Mouse (Mus musculus): Measurements from ENCODE around the gene Cep295. TPM values are rescaled to one million over a fixed set of nuclear protein-coding genes. Genes with fewer than 3 reads are reported as not detected.
"Not testable (repeated sequence)": the region's sequence is repeated elsewhere in the genome, so short reads cannot be mapped to it uniquely, and the experiment has no call there.

The Cep295 gene
- polyA plus RNA-seq, 1 experiment from 2014 or later, result 16.1 TPM

DNA sequence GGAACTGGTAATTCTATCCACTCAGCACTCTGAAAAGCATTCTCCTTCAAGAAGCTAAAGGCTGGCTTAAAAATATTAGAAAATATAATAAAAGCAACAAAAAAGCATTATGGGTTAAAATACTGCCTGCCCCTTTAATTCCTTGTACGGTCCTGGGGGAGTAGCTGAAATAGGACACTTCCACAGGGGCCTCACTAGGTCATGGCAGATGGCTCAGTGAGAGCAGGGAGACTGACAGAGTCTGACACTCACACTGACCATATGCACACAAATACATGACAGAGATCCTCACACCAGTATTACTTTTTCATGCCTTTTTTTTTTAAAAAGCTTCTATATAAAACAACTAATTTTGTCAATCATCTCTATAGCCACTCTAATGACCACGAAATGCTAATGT, 7.7 kb downstream of the Cep295 start:
- Histone ChIP-seq H3K27me3 (ENCODE audit: control insufficient read depth, insufficient read depth, low read length) (no peaks in the 10 kb centered on the region), H3K4me3 (replicated peaks; ENCODE audit: low read length) (no peak overlapping the region), H3K9me3 (ENCODE audit: control insufficient read depth, low read length) (no peaks in the 10 kb centered on the region), H3K36me3 (replicated peaks; ENCODE audit: control insufficient read depth, insufficient read depth) (peaks cover 79% of the 10 kb centered on the region), H3K9ac (no peak overlapping the region), H3K27ac (no peak overlapping the region), H3K4me1 (replicated peaks; ENCODE audit: control insufficient read depth, insufficient read depth, low read length) (no peaks in the 10 kb centered on the region), H3K4me2 (replicated peaks) (no peak overlapping the region)
- ATAC-seq (ENCODE audit: low FRiP score), result no peak
- DNase-seq (ENCODE audit: low spot score), result no peak
- WGBS, result 78% methylated on average over 2 of the region's 2 CpGs

- Histone ChIP-seq H3K9me3 (ENCODE audit: control insufficient read depth, low read length) (no peaks in the 10 kb centered on the region), H3K4me1 (replicated peaks; ENCODE audit: control insufficient read depth, insufficient read depth, low read length) (no peaks in the 10 kb centered on the region), H3K27me3 (ENCODE audit: control insufficient read depth, insufficient read depth, low read length) (no peaks in the 10 kb centered on the region), H3K27ac (no peak overlapping the region), H3K9ac (no peak overlapping the region), H3K36me3 (replicated peaks; ENCODE audit: control insufficient read depth, insufficient read depth) (peaks cover 90% of the 10 kb centered on the region), H3K4me2 (replicated peaks) (no peak overlapping the region), H3K4me3 (replicated peaks; ENCODE audit: low read length) (no peak overlapping the region)
- DNase-seq (ENCODE audit: low spot score), result no peak
- WGBS, result 92% methylated on average over 4 of the region's 4 CpGs
- ATAC-seq (ENCODE audit: low FRiP score), result no peak
These were observed 19.8 kb downstream of the Cep295 start for GRCm38 (mm10) chr9:15337776-15338175.

GRCm38 (mm10) chr9:15318170-15318742, 39.3 kb downstream of the Cep295 start:
- H3K9ac ChIP-seq, result no peak overlapping the region
- peaks cover 75% of the 10 kb centered on the region for H3K36me3 ChIP-seq (replicated peaks; ENCODE audit: control insufficient read depth, insufficient read depth)
- no peaks in the 10 kb centered on the region for H3K9me3 ChIP-seq (ENCODE audit: control insufficient read depth, low read length)
- DNase-seq (ENCODE audit: low spot score), result no peak
- 83% methylated on average over 2 of the region's 2 CpGs for WGBS
- H3K4me1 ChIP-seq (replicated peaks; ENCODE audit: control insufficient read depth, insufficient read depth, low read length), result no peaks in the 10 kb centered on the region
- ATAC-seq (ENCODE audit: low FRiP score), result no peak
- no peaks in the 10 kb centered on the region for H3K27me3 ChIP-seq (ENCODE audit: control insufficient read depth, insufficient read depth, low read length)
- H3K27ac ChIP-seq, result no peak overlapping the region
- H3K4me2 ChIP-seq (replicated peaks), result no peak overlapping the region
- H3K4me3 ChIP-seq (replicated peaks; ENCODE audit: low read length), result no peak overlapping the region

DNA sequence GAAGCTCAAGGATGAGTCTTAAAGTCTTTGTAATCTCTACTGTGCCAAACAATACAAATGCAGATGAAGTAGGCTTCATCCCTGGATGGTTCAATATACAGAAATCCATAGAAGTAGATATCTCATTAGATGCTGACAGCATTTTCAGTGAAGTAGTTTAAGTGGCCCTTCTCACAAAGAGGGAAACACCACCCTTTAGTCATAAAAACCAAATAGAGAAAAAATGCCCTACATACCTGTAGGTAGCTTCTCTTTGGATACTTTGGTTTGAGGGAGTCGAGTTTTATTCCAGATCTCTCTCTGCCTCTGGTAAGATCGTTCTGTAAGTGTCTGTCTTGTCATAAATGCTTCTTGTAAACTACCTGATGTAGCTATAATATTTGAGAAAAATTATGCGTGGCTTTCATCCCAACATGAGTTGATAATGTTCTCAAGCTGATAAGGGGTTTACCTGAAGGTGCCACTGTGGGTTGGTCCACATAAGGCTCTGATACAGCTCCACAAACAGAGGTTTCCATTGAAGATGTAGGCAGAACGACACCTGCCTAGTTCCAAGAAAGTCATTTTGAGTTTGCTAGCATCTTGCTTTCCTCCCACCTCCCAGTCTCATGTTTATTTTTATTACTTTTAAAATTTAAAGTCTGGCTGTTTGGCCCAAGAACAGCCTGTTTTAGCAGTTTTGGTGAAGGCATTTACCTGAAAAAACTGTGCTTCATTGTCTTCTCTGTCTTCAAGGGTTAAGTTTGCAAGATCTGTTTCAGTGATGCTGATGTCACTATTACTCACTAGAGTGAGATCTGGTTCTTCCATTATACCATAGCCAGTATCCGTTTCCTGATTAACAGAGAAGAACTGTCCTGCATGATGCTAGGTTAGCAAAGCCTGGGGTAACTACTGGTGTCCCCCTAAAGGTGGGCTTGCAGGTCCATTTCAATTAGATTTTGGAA, 40.1 kb downstream of the Cep295 start:
- Histone ChIP-seq H3K9me3 (ENCODE audit: control insufficient read depth, low read length) (no peaks in the 10 kb centered on the region), H3K9ac (no peak overlapping the region), H3K4me1 (replicated peaks; ENCODE audit: control insufficient read depth, insufficient read depth, low read length) (no peaks in the 10 kb centered on the region), H3K27me3 (ENCODE audit: control insufficient read depth, insufficient read depth, low read length) (no peaks in the 10 kb centered on the region), H3K36me3 (replicated peaks; ENCODE audit: control insufficient read depth, insufficient read depth) (peaks cover 76% of the 10 kb centered on the region), H3K4me3 (replicated peaks; ENCODE audit: low read length) (no peak overlapping the region), H3K27ac (no peak overlapping the region), H3K4me2 (replicated peaks) (no peak overlapping the region)
- ATAC-seq (ENCODE audit: low FRiP score) (no peak), DNase-seq (ENCODE audit: low spot score) (no peak)
- 64% methylated on average over 5 of the region's 5 CpGs for WGBS

- not testable (repeated sequence) for H3K4me1 ChIP-seq (replicated peaks; ENCODE audit: control insufficient read depth, insufficient read depth, low read length); H3K4me3 ChIP-seq (replicated peaks; ENCODE audit: low read length); H3K9ac ChIP-seq; H3K27ac ChIP-seq; H3K9me3 ChIP-seq (ENCODE audit: control insufficient read depth, low read length); H3K4me2 ChIP-seq (replicated peaks); DNase-seq (ENCODE audit: low spot score); H3K27me3 ChIP-seq (ENCODE audit: control insufficient read depth, insufficient read depth, low read length); ATAC-seq (ENCODE audit: low FRiP score)
- H3K36me3 ChIP-seq (replicated peaks; ENCODE audit: control insufficient read depth, insufficient read depth), result peaks cover 76% of the 10 kb centered on the region
- WGBS, result 100% methylated on average over 1 of the region's 2 CpGs
These were observed 41.3 kb downstream of the Cep295 start for GRCm38 (mm10) chr9:15316296-15316695.

GRCm38 (mm10) chr9:15314619-15315018, 43.0 kb downstream of the Cep295 start:
- no peak overlapping the region for H3K9ac ChIP-seq
- no peak overlapping the region for H3K4me2 ChIP-seq (replicated peaks)
- no peaks in the 10 kb centered on the region for H3K27me3 ChIP-seq (ENCODE audit: control insufficient read depth, insufficient read depth, low read length)
- no peak overlapping the region for H3K27ac ChIP-seq
- H3K36me3 ChIP-seq (replicated peaks; ENCODE audit: control insufficient read depth, insufficient read depth), result peaks cover 82% of the 10 kb centered on the region
- H3K9me3 ChIP-seq (ENCODE audit: control insufficient read depth, low read length), result no peaks in the 10 kb centered on the region
- no peak for DNase-seq (ENCODE audit: low spot score)
- H3K4me1 ChIP-seq (replicated peaks; ENCODE audit: control insufficient read depth, insufficient read depth, low read length), result no peaks in the 10 kb centered on the region; the same call in 1 of the 2 replicates
- no peak for ATAC-seq (ENCODE audit: low FRiP score)
- H3K4me3 ChIP-seq (replicated peaks; ENCODE audit: low read length), result no peak overlapping the region
- 98% methylated on average over 1 of the region's 1 CpGs for WGBS

- H3K27me3 ChIP-seq (ENCODE audit: control insufficient read depth, insufficient read depth, low read length), result no peaks in the 10 kb centered on the region
- ATAC-seq (ENCODE audit: low FRiP score) (no peak), DNase-seq (ENCODE audit: low spot score) (no peak)
- no peak overlapping the region for H3K4me2 ChIP-seq (replicated peaks)
- H3K4me3 ChIP-seq (replicated peaks; ENCODE audit: low read length), result no peak overlapping the region
- H3K9ac ChIP-seq, result no peak overlapping the region
- H3K4me1 ChIP-seq (replicated peaks; ENCODE audit: control insufficient read depth, insufficient read depth, low read length), result peaks cover 9% of the 10 kb centered on the region; the same call in 1 of the 2 replicates
- H3K36me3 ChIP-seq (replicated peaks; ENCODE audit: control insufficient read depth, insufficient read depth), result peaks cover 92% of the 10 kb centered on the region
- H3K27ac ChIP-seq, result no peak overlapping the region
- WGBS, result 92% methylated on average over 5 of the region's 5 CpGs
- H3K9me3 ChIP-seq (ENCODE audit: control insufficient read depth, low read length), result no peaks in the 10 kb centered on the region
These were observed 44.0 kb downstream of the Cep295 start for GRCm38 (mm10) chr9:15313633-15314032.

DNA sequence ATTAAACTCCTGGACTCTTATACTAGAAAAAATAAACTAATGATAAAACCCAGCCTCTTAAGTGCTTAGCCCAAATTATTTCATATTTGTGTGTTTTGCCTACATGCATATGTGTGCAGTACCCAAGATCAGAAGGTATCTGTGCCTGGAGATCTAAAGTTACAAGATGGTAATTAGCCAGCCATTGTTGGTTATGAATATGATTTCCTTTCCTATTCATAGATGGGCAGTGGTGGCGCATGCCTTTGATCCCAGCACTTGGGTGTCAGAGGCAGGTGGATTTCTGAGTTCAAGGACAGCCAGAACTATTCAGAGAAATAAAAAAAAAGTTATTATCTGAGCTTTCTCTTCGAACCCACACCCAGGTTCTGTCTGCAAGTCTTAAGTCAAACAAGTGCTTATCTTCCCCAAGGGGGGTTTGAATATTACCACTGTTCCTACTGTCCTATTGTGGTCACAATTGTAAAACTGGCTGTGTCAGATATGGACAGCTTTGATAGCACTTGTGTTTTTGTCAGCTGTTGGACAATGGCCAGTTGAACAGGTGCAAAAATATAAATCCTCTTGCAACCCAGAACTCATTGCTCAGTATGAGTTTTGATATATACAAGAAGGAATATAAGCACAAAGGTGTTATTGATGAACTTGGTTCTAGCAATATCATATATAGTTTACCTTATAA, 45.4 kb downstream of the Cep295 start:
- Histone ChIP-seq H3K36me3 (replicated peaks; ENCODE audit: control insufficient read depth, insufficient read depth) (peaks cover 96% of the 10 kb centered on the region), H3K9ac (no peak overlapping the region), H3K4me2 (replicated peaks) (no peak overlapping the region), H3K27ac (no peak overlapping the region), H3K4me3 (replicated peaks; ENCODE audit: low read length) (no peak overlapping the region), H3K4me1 (replicated peaks; ENCODE audit: control insufficient read depth, insufficient read depth, low read length) (peaks cover 23% of the 10 kb centered on the region), H3K27me3 (ENCODE audit: control insufficient read depth, insufficient read depth, low read length) (no peaks in the 10 kb centered on the region), H3K9me3 (ENCODE audit: control insufficient read depth, low read length) (no peaks in the 10 kb centered on the region)
- no peak for DNase-seq (ENCODE audit: low spot score)
- WGBS, result 99% methylated on average over 2 of the region's 2 CpGs
- ATAC-seq (ENCODE audit: low FRiP score), result no peak

- Histone ChIP-seq H3K27ac (no peak overlapping the region), H3K36me3 (replicated peaks; ENCODE audit: control insufficient read depth, insufficient read depth) (peaks cover 78% of the 10 kb centered on the region), H3K9ac (no peak overlapping the region), H3K27me3 (ENCODE audit: control insufficient read depth, insufficient read depth, low read length) (no peaks in the 10 kb centered on the region), H3K9me3 (ENCODE audit: control insufficient read depth, low read length) (no peaks in the 10 kb centered on the region), H3K4me2 (replicated peaks) (no peak overlapping the region), H3K4me3 (replicated peaks; ENCODE audit: low read length) (no peak overlapping the region), H3K4me1 (replicated peaks; ENCODE audit: control insufficient read depth, insufficient read depth, low read length) (peaks cover 28% of the 10 kb centered on the region)
- 100% methylated on average over 1 of the region's 1 CpGs for WGBS
- ATAC-seq (ENCODE audit: low FRiP score) (no peak), DNase-seq (ENCODE audit: low spot score) (no peak)
These were observed 47.4 kb downstream of the Cep295 start for GRCm38 (mm10) chr9:15310179-15310578.

All from hindbrain, embryonic 14.5 days (tissue).